Mouse (Mus musculus) lung, postnatal 4 days (tissue): ENCODE measurements around the gene Aagab.

Experiments used
- DNase-seq, 2 experiments: peaks; one replicate each; pipeline ENCODE4 v3.0.0; 2021

The Aagab gene

DNA sequence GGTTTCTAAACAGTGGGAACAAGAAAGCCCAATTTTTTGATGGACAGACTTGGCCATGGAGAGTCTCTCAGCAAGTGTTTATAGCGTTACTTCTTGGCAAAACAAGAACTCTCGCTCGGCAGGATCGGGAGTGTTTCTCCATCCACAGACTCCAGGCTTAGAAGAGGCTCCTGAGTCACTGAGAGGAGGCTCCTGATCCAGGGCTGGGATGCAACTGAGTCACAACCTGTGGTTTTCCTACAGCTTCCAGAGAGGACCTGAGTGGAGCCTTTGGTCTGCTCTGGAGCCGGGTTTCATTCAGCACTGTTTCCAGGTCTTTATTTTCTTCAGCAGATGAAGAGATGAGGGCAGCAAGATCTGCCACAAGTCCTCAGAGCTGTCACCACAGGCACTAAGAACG lies 5.5 kb downstream of the Aagab start:
- no peak for DNase-seq

DNA sequence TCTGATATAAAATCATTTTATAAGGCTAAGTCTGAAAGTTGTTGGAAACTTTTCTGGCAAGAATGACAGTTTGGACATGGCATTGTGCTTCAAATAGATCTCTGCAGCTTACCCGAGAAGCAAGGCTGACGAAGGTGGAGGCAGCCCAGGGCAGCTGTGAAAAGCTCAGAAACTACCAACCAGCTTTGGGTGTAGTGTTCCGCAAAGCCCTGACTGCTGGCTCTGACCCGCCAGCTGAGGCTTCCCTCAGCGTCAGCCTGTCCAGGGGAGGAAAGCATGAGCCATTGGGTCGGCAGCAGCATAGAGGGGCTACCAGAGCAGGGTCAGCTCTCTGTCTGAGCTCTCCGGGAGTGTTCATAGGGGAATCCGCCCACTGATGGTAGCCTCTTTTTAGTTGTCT lies 6.8 kb downstream of the Aagab start:
- DNase-seq = no peak

DNA sequence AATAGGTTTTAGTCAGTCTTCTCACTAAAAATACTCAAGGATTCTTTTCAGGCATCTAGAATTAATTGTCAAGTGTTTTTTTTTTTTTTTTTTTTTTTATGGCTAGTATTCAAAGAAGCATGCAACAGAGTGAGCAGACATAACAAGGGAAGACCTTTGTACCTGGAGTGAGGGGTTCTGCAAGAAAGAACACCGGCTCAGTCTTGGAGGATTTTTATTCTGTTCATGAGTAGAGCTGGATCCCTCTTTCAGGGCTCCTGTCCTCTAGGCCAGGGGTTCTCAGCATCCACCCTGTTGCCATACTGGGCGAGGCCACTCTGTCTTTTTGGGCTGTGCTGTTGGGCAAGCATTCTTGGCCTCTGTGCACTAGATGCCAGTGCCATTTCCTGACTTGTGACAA lies 7.3 kb downstream of the Aagab start:
- DNase-seq = no peak

- DNase-seq = no peak
Observed at GRCm38 (mm10) chr9:63610231-63610630, 7.8 kb downstream of the Aagab start.

- peak; percentile 50 to 72 for DNase-seq
Observed at GRCm38 (mm10) chr9:63610841-63611366, 8.4 kb downstream of the Aagab start.

- peak in 1 of 2 experiments; percentile 37 for DNase-seq
Observed at GRCm38 (mm10) chr9:63611967-63612366, 9.5 kb downstream of the Aagab start.

- peak; percentile 35 to 44 for DNase-seq
Observed at GRCm38 (mm10) chr9:63612565-63613515, 10.4 kb downstream of the Aagab start.

DNA sequence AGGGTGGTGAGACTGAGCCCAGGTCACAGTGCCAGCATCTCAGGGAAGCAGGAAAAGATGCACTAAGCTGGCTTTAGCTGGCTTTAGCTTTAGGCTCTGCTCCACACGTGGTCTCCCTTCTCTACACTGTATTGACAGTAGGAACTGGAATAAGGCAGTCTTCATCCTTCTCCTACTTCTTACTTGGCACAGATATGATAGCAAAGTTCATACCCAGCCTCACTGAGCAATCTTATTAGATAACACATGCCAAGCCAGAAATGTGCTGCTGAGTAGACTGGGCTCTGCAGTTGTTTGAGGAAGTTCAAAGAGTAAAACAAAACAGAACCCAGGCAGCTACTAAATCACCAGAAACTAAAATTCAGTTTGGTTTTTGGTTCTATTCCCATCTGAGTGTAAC lies 11.1 kb downstream of the Aagab start:
- DNase-seq = no peak

GRCm38 (mm10) chr9:63614018-63614985 lies 11.8 kb downstream of the Aagab start:
- no peak for DNase-seq

DNA sequence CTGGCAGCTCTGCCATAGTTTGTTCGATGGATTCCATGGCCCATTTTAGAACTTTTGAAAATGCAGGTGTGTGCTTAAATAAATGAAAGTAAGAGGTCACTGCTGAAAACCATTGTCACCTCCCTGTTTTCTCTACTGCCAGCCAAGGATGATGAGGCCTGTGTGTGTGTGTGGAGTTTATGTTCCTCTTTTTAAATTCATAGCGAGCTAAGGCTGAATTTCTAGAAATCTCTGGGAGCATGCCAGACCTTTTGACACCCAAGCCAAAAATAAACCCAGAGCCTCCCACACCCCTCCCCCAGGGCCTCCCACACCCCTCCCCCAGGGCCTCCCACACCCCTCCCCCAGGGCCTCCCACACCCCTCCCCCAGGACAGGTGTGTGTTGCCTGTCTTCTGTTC lies 15.5 kb downstream of the Aagab start:
- DNase-seq = no peak

GRCm38 (mm10) chr9:63623895-63624569 lies 21.6 kb downstream of the Aagab start:
- DNase-seq = no peak

DNA sequence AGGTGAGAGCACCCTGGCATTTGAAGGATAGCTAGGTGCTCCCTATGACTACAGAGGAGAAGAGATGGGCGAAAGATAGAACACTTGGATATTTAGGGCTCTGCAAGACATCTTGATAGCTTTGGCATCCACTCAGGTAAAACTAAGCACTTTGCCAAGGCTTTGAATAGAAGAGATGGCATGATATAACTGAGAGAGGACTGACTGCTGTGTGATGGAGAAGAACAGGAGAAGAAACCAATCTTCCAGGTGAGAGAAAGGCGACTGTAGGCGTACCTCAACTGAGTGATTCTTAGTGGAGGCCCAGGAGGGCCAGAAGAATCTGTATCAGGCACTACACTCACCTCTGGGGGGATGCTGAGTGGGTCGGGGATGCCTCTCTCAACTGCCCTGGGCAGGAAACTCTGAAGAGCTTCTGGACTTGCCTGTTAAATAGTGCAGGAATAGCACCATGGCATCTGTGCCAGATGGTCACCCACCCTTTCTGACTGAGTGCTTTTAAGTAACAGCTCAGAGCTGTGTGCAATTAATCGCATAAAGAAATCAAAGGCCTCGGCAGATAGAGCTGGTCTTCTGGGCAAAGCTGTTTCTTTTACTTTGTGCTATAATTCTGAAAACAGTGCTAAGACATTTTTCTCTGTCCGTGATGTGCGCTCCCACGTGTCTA lies 22.8 kb downstream of the Aagab start:
- no peak for DNase-seq

DNA sequence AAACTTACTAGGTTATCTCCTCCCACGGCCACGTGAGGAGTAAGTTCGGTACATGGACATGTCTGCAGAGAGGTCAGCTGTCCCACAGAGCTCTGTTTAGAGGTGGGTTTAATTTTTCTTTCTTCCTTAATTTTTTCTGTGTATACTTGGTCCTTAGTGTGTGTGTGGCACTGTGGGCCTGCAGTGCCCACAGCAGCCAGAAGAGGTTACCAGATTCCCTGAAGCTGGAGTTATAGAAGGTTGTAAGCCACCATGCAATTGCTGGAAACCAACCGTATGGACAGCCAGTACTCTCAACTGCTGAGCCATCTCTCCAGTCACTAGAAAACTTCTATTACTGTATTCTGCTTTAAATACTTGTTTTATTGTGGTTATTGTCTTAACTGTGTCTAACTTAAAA lies 29.6 kb downstream of the Aagab start:
- no peak for DNase-seq

GRCm38 (mm10) chr9:63632924-63633323 lies 30.5 kb downstream of the Aagab start:
- no peak for DNase-seq

DNA sequence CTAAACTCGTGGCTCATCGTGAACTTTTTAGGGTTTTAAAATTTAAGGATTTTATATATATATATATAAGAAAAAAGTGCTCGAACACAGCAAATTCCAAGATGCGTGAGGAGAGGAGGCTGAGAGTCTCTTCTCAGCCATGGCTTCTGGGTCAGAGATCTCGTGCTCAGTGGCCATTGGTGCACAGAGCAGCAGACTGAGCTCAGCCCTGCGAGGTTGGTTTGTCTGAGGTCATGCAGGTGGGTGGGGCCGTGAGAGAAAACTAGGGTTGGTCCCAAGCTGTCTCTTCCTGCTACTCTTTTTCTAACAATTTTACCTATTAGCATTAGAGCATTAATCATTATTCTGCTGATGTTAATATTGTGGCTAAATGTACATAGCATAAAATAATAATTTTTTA lies 30.9 kb downstream of the Aagab start:
- peak in 1 of 2 experiments; percentile 25 for DNase-seq

- no peak for DNase-seq
Observed at GRCm38 (mm10) chr9:63636113-63636512, 33.7 kb downstream of the Aagab start.

DNA sequence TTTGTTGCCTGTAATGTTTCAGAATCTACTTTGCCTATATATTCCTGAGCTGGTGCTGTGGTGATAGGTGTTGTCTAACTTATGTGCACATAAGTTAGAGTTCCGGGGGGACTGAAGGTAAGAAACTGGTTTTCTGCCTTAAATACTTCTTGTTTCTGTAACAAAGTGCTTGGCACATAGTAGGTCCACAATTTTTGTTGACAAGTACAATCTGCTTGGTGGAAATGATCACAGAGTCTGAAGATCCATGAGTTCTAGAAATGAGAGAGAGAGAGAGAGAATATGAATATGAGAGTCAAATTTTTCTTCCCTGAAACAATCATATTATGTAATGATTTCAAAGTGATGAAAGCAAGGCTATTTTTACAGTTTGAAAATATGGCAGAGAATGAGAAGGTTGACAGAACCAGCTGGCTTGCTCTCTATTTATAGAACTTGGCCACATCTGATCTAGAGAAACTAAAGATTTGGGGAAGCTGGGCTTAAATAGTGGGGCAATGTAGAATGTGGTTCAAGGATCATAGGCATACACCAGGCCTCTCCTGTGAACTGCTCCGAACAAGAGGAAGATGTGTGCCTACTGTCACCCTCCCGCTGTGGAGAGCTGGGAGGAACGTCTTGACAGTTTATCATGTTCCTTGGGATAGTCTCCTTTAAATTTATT lies 39.7 kb downstream of the Aagab start:
- DNase-seq = no peak

DNA sequence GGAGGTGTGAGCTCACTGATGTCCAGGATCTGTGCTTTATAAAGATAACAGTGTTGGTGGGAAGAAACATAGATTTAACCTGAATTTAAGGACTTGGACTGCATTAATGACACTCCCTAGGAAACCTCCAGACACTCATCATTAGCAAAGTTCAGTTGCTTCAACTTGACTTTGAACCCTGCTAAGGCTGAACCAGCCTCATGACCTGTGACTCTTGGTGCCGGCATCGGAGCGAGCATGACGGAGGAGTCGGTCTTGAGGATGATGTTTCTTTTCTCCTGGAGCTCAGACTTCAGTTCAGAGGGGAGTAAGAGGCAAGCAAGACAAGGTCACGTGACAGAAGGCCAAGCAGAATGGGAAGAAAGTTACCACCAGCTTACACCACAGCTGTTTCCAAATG lies 41.6 kb downstream of the Aagab start:
- DNase-seq = no peak

- DNase-seq = no peak
Observed at GRCm38 (mm10) chr9:63645084-63645483, 42.6 kb downstream of the Aagab start.

- DNase-seq = no peak
Observed at GRCm38 (mm10) chr9:63647581-63648519, 45.4 kb downstream of the Aagab start.
